Mouse (Mus musculus) cerebellum, adult 9-10 months (tissue): ENCODE data around the gene 1600002K03Rik.

Experiments used
- DNase-seq: peaks from one replicate; pipeline ENCODE4 v3.0.0; 2022

The 1600002K03Rik gene

DNA sequence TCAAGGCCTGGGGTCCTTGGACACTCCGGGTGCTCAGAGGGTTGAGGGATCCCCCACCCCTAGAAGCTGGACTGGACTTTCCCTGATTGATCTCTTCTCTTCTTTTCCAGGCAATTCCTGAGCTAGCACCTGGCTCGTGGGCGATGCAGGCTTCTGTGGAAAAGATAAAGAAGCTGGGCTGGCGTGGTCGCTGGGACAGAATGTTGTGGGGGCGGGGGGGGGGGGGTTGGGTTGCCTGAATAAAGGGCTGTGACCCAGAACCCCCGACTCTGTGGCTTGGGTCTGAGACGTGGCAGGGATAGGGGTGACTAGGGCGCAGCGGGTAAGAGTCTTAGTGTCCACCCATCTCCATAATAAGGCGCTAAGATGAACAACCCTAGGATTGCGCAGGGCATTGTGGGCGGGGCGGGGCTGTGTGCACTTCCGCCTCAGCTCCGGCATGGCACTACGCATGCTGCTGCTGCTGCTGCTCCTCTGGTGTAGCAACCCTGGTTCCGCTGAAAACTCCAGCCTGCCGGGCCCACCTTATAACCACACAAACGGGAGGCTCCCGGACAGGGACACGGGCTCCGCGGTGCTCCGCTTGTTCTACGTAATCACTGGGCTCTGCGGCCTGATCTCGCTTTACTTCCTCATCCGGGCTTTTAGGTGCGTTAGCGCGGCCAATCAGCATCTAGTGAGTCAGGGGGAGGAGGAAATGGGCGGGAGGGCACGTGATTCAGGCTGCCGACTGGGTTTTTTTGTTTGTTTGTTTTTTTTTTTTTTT lies at the start of gene 1600002K03Rik:
TSS of gene 1600002K03Rik (plus strand) at position 418 of the 766 bp plus-strand sequence.
- DNase-seq = peak; percentile 90

- DNase-seq = no peak
These were observed 48.7 kb upstream of the 1600002K03Rik start for GRCm38 (mm10) chr10:80123932-80124562.

GRCm38 (mm10) chr10:80127920-80128319 lies 44.8 kb upstream of the 1600002K03Rik start:
- no peak for DNase-seq

DNA sequence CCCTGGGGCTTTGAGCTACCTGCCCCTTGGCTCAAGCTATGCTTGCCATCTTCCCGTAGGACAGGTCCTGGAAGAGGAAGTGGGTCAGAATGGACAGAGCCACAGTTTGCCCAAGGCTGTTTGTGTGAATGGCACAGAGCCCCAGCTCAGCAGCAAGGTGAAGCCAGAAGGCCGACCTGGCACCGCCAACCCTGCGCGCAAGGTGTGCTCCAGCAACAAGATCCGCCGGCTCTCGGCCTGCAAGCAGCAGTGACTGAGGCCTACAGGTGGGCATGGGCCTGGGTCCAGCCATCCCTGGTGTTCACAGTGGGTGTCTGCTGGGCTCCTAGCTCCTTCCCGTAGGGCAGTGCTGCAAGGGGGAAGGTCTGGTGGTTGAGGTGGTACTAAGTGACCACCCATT lies 42.9 kb upstream of the 1600002K03Rik start:
- DNase-seq = peak; percentile 85

DNA sequence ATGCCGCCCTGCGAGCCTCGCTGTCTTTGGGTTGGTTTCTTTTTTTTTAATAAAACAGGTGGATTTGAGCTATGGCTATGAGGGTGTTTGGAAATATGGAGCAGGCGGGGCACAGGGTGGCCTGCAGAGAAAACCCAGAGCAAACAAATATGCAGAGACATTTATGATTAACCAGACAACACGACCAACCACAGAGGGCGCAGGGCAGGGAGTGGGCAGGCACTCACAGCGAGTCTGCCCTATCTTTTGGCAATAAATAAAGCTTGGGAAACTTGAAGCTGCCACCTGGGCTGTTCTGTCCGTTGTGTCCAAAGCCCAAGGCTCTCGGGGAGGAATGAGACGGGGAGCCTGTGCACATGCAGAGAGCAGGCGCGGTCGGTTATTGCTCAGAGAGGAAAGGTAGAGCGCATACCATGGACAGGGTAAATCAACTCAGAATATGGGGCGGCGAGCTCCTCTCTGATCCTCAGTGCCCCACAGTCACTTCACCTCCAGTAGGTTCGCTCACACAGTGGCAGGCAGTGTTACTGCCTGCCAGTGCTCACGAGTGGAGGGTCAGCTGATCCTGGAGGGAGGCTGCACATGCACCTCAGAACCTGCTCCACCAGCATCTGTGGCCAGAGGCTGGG lies 42.2 kb upstream of the 1600002K03Rik start:
- no peak for DNase-seq

DNA sequence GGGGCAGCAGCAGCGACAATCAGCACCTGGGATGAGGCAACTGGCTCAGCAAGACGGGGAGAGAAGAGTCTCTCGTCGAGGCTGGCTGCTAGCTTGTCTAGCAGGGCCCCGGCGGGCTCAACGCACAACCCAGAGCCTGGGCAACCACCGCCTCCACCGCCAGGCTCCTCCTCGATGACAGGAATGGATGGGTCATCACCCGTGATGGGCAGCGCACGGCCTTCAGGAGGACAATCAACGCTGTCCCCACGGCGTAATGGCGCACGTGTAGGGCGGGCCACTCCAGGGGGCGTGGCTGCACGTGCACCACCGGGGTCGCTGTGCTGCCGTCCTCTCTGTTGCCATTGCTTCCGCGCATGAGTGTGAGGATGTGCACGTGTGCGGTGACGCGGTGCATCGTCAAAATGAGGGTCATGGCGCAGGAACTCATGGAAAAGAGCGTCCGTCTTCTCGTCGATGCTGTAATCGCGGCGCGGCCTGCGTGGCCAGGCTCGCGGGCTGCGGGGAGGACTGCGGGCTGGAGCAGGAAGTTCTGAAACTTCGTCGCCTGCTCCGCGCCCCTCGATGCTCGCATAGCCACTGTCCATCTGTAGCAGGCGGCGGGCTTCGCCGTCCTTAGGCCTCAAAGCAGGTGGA lies 41.3 kb upstream of the 1600002K03Rik start:
- DNase-seq = no peak

DNA sequence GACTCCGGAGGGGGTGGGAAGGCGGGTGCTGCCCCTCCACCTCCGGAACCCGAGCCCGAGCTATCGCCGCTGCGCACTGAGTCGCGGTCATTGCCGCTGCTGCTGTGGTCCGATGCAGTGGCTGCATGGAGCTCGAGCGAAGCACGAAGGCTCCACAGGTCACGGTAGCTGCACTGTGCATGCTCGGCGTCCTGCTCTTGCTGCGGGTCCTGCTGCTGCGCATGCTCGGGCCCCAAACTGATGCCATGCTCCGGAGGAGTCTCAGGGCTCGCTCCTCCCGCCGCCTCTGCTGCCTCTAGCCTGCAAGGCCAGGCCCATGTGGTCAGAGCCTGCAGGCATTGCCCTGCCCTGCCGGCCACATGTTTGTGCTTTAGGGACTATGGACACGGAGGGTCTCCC lies 40.8 kb upstream of the 1600002K03Rik start:
- DNase-seq = no peak

DNA sequence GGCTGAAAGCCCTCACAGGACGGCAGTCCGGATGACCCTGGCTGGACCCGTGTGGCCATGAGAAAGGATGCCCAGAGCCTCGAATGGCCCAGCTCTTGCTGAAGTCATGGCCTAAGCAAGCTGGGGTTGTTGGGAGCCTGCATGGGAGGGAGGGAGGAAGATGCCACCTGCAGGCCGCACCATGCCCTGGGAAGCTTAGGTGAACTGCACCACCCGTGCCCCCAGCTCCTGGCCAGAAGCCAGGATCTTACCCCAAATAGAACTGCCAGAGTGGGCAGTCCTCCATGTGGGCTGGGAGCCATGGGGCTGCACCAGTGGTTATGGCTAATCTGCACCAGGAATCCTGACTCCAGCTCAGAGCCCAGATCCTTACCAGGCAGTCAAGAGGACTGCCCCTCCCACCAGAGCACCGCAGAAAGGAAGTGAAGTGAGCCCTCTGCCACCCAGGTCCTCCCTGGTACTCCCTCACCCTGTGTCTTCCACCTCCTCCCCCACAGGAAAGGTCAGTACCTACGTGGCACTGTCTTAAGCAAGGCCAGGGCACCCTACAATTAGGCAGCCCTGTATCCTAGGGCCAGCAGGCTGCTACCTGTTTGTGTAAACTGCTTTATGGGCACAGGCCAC lies 39.4 kb upstream of the 1600002K03Rik start:
- DNase-seq = no peak

DNA sequence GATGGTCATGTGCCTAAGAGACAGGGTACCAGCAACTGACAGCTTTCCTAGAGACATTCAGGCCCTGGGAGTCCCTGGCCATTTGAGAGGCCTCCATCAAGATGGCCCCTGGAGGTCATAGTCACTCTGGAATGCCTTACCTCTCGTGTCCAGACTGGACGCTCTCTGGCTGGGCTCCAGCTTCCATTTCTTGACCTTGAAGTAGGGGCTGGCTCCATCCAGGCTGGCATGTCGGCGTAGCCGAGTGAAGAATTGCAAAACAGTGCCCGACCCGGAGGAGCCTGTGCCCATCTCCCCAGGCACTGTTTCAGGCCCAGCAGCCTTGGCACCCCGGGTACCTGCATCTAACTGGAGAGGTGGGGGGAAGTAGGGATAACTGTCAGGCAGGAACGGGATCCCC lies 38.3 kb upstream of the 1600002K03Rik start:
- no peak for DNase-seq

DNA sequence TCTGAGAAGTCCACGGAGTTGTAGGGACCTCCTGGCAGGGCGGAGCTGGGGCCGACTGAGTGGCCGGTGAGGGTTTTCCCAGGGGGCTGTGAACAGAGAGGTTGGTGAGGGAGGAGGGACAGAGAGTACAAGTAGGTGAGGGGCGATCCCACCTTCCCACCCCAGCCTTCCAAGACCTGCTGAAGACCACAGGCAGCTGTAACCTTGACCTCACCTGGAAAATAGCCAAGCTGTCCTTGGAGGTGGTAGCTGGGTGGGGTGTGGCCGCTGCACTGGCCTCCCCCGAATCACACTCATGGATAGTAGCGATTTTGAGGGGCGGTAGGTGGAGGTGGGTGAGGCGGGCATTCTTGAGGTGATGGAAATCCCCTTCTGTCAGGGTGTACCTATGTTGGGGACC lies 37.6 kb upstream of the 1600002K03Rik start:
- no peak for DNase-seq

DNA sequence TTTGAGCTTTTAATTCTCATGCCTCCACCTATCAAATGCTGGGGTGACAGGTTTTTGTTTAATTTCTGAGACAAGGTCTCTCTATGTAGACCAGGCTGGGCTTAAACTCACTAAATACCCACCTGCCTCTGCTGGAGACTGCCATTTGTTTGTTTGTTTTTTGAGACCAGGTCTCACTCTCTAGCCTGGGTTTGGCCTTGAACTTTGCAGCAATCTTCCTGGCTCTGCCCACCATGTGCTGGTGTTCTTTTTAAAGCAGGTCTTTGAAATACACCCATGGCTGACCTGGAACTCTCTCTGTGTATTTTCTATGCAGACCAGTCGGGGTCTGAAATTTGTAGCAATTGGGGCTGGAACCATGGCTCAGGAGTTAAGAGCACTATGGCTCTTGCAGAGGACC lies 37.1 kb upstream of the 1600002K03Rik start:
- no peak for DNase-seq

DNA sequence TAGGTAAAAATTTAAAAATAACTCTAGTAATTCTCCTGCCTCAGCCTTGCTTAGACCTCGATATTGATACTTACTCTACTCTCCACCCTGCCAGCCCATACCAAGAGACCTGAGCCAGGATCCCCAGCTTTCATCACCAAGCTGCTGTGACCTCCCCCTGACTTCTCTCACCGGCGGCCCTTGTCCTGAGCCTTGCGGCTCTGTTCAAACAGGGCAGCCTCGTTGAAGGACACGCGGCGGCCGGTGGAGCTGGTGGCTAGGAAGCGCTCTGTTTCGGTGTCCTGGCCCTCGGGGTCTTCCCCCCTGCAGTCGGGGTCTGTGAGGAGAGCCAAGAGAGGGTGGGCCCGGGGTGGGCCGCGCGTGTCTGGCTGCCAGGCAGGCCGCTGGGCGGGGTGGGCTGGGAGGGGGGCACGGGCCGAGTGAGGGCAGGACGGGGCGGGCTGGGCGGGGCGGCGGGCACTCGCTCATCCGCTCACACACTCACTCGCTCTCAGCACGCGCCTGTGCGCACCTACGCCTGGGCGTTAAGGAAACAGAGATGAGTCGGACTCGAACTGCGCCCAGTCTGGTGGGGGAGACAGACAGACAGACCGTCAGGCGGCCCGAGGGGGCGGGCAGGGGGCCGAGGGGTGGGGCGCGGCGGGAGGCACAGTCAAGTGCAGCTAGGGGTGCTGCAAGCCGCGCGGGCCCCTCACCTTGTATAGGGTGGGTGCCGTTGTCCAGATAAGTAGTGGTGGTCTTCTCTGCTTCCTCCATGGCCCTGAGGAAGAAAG lies 36.4 kb upstream of the 1600002K03Rik start:
- DNase-seq = no peak

DNA sequence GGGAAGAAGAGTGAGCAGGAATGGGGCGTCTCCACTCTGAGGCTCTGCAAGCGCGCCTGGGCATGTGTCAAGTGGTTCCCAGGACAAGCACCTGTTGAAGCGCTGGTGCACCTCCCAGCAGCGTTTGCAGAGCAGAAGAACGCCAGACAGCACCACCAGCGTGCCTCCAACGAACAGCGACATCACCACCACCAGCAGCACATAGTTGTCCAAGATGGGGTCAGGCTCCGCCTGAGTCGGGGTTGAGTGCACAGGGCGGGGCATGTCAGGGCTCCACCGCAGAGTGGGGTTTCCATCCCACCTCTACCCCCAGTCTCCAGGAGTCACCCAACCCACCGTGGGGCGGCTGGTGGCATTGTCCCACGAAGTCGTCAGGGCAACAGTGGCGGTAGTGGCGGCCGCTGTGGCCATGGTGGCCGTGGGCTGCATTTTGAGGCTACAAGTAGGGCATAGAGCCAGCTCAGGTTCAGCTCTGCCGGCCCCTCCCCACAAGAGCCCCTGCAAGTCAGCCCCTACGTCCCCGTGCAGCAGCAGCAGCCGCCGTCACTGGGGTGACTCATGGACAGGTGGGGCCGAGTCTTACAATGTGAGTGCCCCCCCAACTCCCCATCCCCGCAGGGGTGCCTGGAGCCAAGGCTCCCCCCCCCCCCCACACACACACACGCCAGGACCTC lies 35.7 kb upstream of the 1600002K03Rik start:
- DNase-seq = peak; percentile 71

DNA sequence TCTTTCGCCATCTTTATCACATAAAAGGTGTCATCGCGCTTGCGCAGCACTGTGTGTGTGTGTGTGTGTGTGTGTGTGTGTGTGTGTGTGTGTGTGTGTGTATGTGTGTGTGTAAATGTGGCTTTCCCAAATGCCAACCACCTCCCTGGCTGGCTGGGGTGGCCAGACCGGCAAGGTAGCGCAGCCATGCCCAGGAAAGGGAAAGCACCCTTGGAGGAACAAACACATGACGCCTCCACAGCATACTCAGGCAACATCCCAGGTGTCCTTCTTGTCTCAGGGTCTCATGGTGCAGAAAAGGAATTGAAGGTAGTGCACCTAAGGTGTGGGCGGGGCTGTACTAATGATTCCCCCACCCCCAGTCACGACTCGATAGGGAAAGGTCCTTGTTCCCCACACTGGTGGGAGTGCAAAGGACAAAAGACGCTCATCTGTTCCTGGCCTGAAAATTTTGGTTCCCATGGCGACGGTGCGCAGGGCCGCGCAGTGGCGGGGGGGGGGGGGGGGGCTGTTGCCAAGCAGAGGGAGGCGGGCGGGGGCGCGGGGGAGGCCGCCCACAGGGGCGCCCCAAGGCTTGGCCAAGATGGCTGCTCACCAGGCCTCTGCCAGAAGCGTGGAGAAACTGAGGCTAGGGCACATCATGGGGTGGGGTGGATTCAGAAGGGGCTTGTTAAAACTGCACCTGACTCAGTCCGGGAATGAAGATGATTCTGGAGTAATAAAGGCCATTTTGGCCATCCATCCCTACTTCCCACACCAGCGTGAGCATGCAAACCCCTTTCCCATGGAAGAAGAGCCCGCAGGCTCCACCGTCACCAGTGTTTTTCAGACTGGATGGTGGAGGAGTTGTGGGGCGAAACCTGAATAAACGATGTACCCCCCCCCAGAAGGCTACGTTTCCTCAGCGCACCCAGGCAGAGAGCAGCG lies 34.9 kb upstream of the 1600002K03Rik start:
- peak; percentile 77 for DNase-seq

- peak; percentile 71 for DNase-seq
These were observed 33.9 kb upstream of the 1600002K03Rik start, which contains the start of gene Atp5d for GRCm38 (mm10) chr10:80138553-80139438. TSS of gene Atp5d (plus strand) at chr10:80138632.

DNA sequence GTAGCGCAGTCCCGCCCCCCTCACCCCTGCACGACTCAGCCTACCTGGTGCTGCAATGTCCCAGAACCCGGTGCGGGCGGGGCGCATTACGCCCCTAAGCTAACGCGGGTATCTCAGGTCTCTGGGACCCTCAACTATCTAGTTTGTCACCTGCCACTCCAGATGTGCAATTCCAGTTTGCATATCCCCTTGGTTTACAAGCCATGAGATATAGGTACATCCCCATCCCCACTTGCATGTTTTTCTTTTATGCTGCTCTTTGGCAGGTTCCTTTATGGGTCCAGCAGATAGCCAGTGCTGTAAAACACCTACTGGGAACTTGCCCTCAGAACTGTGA lies 33.3 kb upstream of the 1600002K03Rik start:
- peak; percentile 81 for DNase-seq

GRCm38 (mm10) chr10:80139975-80140665 lies 32.6 kb upstream of the 1600002K03Rik start:
- no peak for DNase-seq

DNA sequence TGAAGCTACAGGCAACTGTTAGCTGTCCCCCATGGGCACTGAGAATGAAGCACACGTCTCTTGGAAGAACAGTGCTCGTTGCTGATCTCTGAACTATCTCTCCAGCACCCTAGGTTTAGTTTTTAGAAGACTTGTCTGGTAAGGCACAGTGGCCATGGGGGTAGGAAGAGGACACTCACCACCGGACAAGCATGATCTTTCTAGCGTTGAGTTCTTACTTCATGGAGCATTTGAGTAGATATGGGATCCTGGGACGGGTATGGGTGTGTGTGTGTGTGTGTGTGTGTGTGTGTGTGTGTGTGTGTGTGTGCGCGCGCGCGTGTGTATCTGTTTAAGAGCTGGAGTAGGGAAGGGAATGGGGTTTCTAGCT lies 32.1 kb upstream of the 1600002K03Rik start, which contains the start of gene Cbarp:
TSS of gene Cbarp (minus strand) at position 170 of the 370 bp plus-strand sequence.
- no peak for DNase-seq

DNA sequence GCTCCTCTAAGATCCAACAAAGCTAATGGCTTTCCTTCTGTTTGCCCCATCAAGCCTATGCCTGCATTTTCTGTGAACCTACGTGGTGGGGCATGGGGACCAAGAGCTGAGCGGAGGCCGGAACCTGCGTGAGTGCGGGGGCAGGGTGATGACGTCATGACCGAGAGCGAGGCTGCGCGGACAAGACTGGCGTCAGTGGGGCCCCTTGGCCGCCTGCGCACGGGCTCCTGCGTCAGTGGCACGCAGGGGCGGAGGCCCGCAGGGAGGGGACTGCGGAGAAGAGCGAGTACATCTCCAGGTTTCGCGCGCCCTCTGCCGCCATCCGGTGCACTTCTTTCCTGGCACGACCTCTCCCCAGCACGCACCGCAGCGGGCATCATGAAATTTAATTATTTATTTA lies 31.5 kb upstream of the 1600002K03Rik start:
- peak; percentile 98 for DNase-seq
